In the genomic region with DNA sequence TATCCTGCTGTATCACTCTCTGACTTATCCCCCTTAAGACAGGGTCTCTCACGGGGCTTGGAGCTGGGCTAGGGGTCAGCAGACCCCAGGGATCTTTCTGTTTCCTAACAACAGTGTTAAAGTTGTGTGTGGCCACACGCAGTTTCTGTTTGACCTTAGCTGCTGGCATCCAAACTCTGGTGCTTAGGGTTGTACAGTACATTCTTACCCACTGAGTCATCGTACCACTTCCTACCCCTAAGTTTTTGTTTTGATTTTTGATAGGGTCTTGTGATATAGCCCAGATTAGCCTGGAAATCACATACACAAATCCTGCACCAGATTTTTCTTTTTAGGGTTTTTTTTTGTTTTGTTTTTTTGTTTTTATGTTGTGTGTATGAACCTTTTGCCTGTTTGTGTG, we compare ENCODE assay signal across 31 mouse cellular contexts. TPM values are rescaled to one million over a fixed set of nuclear protein-coding genes. Genes with fewer than 3 reads are reported as not detected.
"Had no signal": no experiment of that assay in that cellular context is flagged by ENCODE, and none has a peak within 500 bp of the region (broad histone marks: within the 10 kb centered on the region; RNA-seq: fewer than 3 reads in every experiment).

No protein-coding gene starts in this region.

- ATAC-seq: hindbrain, embryonic 16.5 days; inflammation-experienced regulatory T-cells, adult 6 months; intestine, embryonic 15.5 days; intestine, postnatal 0 days; liver, embryonic 12.5 days had no signal

- H3K4me2 ChIP-seq: heart, embryonic 12.5 days; hindbrain, embryonic 12.5 days; hindbrain, embryonic 14.5 days; intestine, embryonic 15.5 days; kidney, embryonic 15.5 days; limb, embryonic 13.5 days; limb, embryonic 15.5 days; liver, embryonic 12.5 days had no signal

- H3K27ac ChIP-seq: gastrocnemius, adult 2 months; heart, embryonic 10.5 days; hindbrain, embryonic 10.5 days; hindbrain, embryonic 12.5 days; hindbrain, embryonic 14.5 days; intestine, embryonic 15.5 days; kidney, embryonic 15.5 days; kidney, postnatal 0 days; limb, embryonic 13.5 days; limb, embryonic 15.5 days; liver, embryonic 12.5 days; liver, embryonic 14.5 days had no signal

- DNase-seq: gastrocnemius, adult 2 months; gastrocnemius, postnatal 10 days; gastrocnemius, postnatal 25 days; heart, adult 18-20 months; heart, postnatal 10 days; heart, postnatal 36 days; kidney, adult 18-20 months; kidney, adult 8-10 months; kidney, postnatal 14 days; kidney, postnatal 36 days; layer of hippocampus, adult 9-11 months; layer of hippocampus, postnatal 36 days; left cerebral cortex, postnatal 4 days had no signal

- H3K9ac ChIP-seq: heart, embryonic 12.5 days; hindbrain, embryonic 12.5 days; hindbrain, embryonic 14.5 days; intestine, embryonic 15.5 days; kidney, embryonic 15.5 days; limb, embryonic 13.5 days; limb, embryonic 15.5 days; liver, embryonic 12.5 days; liver, embryonic 14.5 days had no signal

- H3K4me3 ChIP-seq: gastrocnemius, adult 2 months; heart, embryonic 10.5 days; heart, embryonic 12.5 days; hindbrain, embryonic 10.5 days; hindbrain, embryonic 12.5 days; intestine, embryonic 15.5 days; kidney, embryonic 15.5 days; limb, embryonic 13.5 days; limb, embryonic 15.5 days; liver, embryonic 12.5 days had no signal

- H3K9me3 ChIP-seq: heart, embryonic 10.5 days; heart, embryonic 12.5 days; hindbrain, embryonic 10.5 days; hindbrain, embryonic 12.5 days; intestine, embryonic 15.5 days; kidney, embryonic 15.5 days; limb, embryonic 13.5 days; limb, embryonic 15.5 days; liver, embryonic 12.5 days had no signal

- H3K36me3 ChIP-seq: heart, embryonic 10.5 days; heart, embryonic 12.5 days; hindbrain, embryonic 10.5 days; hindbrain, embryonic 12.5 days; intestine, embryonic 15.5 days; kidney, embryonic 15.5 days; limb, embryonic 13.5 days; limb, embryonic 15.5 days; liver, embryonic 12.5 days had no signal

RNA-seq across cellular contexts. Expression of gene Shank1, which starts 22.3 kb away (rescaled TPM):
- total RNA-seq: granulocyte monocyte progenitor cell, adult 5-6 weeks; liver, adult 2 months had no signal

RNA-seq across cellular contexts. Expression of gene Syt3, which starts 51.6 kb away (rescaled TPM):
- polyA plus RNA-seq: inflammation-experienced regulatory T-cells, adult 6 months had no signal

RNA-seq across cellular contexts. Expression of gene 1700008O03Rik, which starts 53.3 kb away (rescaled TPM):
- total RNA-seq: gastrocnemius, adult 2 months; gastrocnemius, postnatal 10 days; gastrocnemius, postnatal 25 days; gastrocnemius, postnatal 4 days; liver, adult 2 months had no signal
- polyA plus RNA-seq: inflammation-experienced regulatory T-cells, adult 6 months had no signal
